Mouse (Mus musculus) ES-E14 (cell line): ENCODE measurements at regions not wholly inside any gene's neighbourhood (a gene's known extent, or its start where the extent isn't known, plus 50 kb on each side); places are given as distances from the start of the nearest gene placed in this dataset.

Experiments used
- DNase-seq: peaks from one replicate; pipeline ENCODE4 v3.0.0-alpha.2; 2013; ENCODE audit warnings: low read depth, low spot score
- H3K27ac ChIP-seq: 2 replicates; pipeline ENCODE4 v1.5.1; 2012; ENCODE audit warnings: low read depth, mild to moderate bottlenecking, low read length, moderate library complexity, mixed read lengths; ENCODE audit not compliant: poor library complexity, insufficient read depth, severe bottlenecking
- H3K36me3 ChIP-seq: 2 replicates; pipeline ENCODE4 v1.6.1; 2012; ENCODE audit warnings: mild to moderate bottlenecking, low read length, moderate library complexity, mixed read lengths; ENCODE audit not compliant: control insufficient read depth, poor library complexity, insufficient read depth, severe bottlenecking
- H3K4me1 ChIP-seq, 2 experiments: fragments of 150-350 bp in 1 of 2; sonication (generic) in 1 of 2; 2 replicates each; pipeline ENCODE4 v1.6.1; 2012; ENCODE audit warnings: low read length in 2 of 2, mild to moderate bottlenecking in 1 of 2, mixed read lengths in 1 of 2; ENCODE audit not compliant: control insufficient read depth in 2 of 2, insufficient read depth in 2 of 2, poor library complexity in 1 of 2
- H3K4me3 ChIP-seq, 2 experiments: fragments of 150-350 bp in 1 of 2; sonication (generic) in 1 of 2; 2 replicates each; pipeline ENCODE4 v1.5.1; 2012; ENCODE audit warnings: low read length in 2 of 2, low read depth in 1 of 2, mild to moderate bottlenecking in 1 of 2, mixed read lengths in 1 of 2; ENCODE audit not compliant: insufficient read depth in 1 of 2, poor library complexity in 1 of 2, severe bottlenecking in 1 of 2
- H3K9ac ChIP-seq: 2 replicates; pipeline ENCODE4 v1.6.1; 2012; ENCODE audit warnings: low read depth, mild to moderate bottlenecking, low read length, mixed read lengths; ENCODE audit not compliant: poor library complexity, insufficient read depth, severe bottlenecking
- H3K9me3 ChIP-seq: fragments of 150-350 bp; sonication (generic); 2 replicates; pipeline ENCODE4 v1.6.1; 2012; ENCODE audit warnings: low read depth, mild to moderate bottlenecking, low read length; ENCODE audit not compliant: control insufficient read depth, insufficient read depth
- CHD2 ChIP-seq: IDR thresholded peaks from 2 replicates; pipeline ENCODE4 v1.6.1; 2014; ENCODE audit warnings: mild to moderate bottlenecking, low read depth, low read length, inconsistent platforms
- HCFC1 ChIP-seq: IDR thresholded peaks from 2 replicates; pipeline ENCODE4 v1.6.1; 2012; ENCODE audit warnings: low read length, inconsistent platforms, borderline replicate concordance; ENCODE audit not compliant: insufficient read depth
- MAFK ChIP-seq: IDR thresholded peaks from 2 replicates; pipeline ENCODE4 v1.6.1; 2014; ENCODE audit warnings: mild to moderate bottlenecking, low read depth, low read length, inconsistent platforms; ENCODE audit not compliant: insufficient read depth
- ZC3H11A ChIP-seq: IDR thresholded peaks from 2 replicates; pipeline ENCODE4 v1.6.1; 2012; ENCODE audit warnings: low read depth, mild to moderate bottlenecking, inconsistent platforms, low read length, borderline replicate concordance
- ZNF384 ChIP-seq: IDR thresholded peaks from 2 replicates; pipeline ENCODE4 v1.6.1; 2012; ENCODE audit warnings: low read depth, low read length, inconsistent platforms
- in situ Hi-C, 2 experiments: fragments of 600-800 bp; cut with MboI; formaldehyde crosslinking; loops; one replicate each; pipeline ENCODE4 v1.15.1; 2025; ENCODE audit warnings: low sequenced_read_pairs in 2 of 2, inconsistent platforms in 1 of 2; ENCODE audit not compliant: unreplicated experiment in 2 of 2

GRCm38 (mm10) chr4:75641046-75641445, 362.9 kb upstream of the Dmac1 start:
- no peaks in the 10 kb centered on the region for H3K9me3 ChIP-seq
- no peak overlapping the region for H3K27ac ChIP-seq
- TF ChIP-seq MAFK = no peak
- no peaks in the 10 kb centered on the region for H3K4me1 ChIP-seq
- in situ Hi-C loops = no loop called here
- DNase-seq = peak; percentile 7
- H3K4me3 ChIP-seq = no peak overlapping the region
- H3K9ac ChIP-seq = no peak overlapping the region
- no peaks in the 10 kb centered on the region for H3K36me3 ChIP-seq

- DNase-seq = no peak
- Histone ChIP-seq H3K9me3 (no peaks in the 10 kb centered on the region), H3K27ac (no peak overlapping the region), H3K9ac (no peak overlapping the region), H3K4me1 (no peaks in the 10 kb centered on the region), H3K36me3 (no peaks in the 10 kb centered on the region), H3K4me3 (no peak overlapping the region)
- no peak for TF ChIP-seq CHD2
- no peak for TF ChIP-seq HCFC1
- no peak for TF ChIP-seq MAFK
- TF ChIP-seq ZC3H11A = no peak
- TF ChIP-seq ZNF384 = no peak
- in situ Hi-C loops = no loop called here
Measured at GRCm38 (mm10) chr4:75636627-75637026, 358.5 kb upstream of the Dmac1 start.

GRCm38 (mm10) chr4:75589901-75590300, 311.8 kb upstream of the Dmac1 start:
- in situ Hi-C loops = no loop called here
- Histone ChIP-seq H3K4me3 (no peak overlapping the region), H3K36me3 (no peaks in the 10 kb centered on the region), H3K9me3 (no peaks in the 10 kb centered on the region), H3K9ac (no peak overlapping the region), H3K4me1 (no peaks in the 10 kb centered on the region), H3K27ac (no peak overlapping the region)
- TF ChIP-seq ZNF384 (no peak), CHD2 (no peak), ZC3H11A (no peak), HCFC1 (no peak), MAFK (no peak)
- no peak for DNase-seq

GRCm38 (mm10) chr4:75588095-75588875, 310.2 kb upstream of the Dmac1 start:
- Histone ChIP-seq H3K9ac (no peak overlapping the region), H3K4me1 (no peaks in the 10 kb centered on the region), H3K36me3 (no peaks in the 10 kb centered on the region), H3K27ac (no peak overlapping the region), H3K4me3 (no peak overlapping the region), H3K9me3 (no peaks in the 10 kb centered on the region)
- TF ChIP-seq ZC3H11A (no peak), HCFC1 (no peak), CHD2 (no peak), MAFK (no peak), ZNF384 (no peak)
- DNase-seq = no peak
- in situ Hi-C loops = no loop called here

- Histone ChIP-seq H3K27ac (no peak overlapping the region), H3K4me3 (no peak overlapping the region), H3K36me3 (no peaks in the 10 kb centered on the region), H3K9me3 (no peaks in the 10 kb centered on the region), H3K9ac (no peak overlapping the region), H3K4me1 (no peaks in the 10 kb centered on the region)
- DNase-seq = no peak
- TF ChIP-seq MAFK (no peak), HCFC1 (no peak)
- in situ Hi-C loops = no loop called here
Measured at GRCm38 (mm10) chr4:75579865-75580264, 301.8 kb upstream of the Dmac1 start.
